Mouse (Mus musculus): ENCODE results near the gene Tmem52. TPM values are rescaled to one million over a fixed set of nuclear protein-coding genes. Genes with fewer than 3 reads are reported as not detected.
"Not testable (repeated sequence)": the region's sequence is repeated elsewhere in the genome, so short reads cannot be mapped to it uniquely, and the experiment has no call there.

The Tmem52 gene
- polyA plus RNA-seq, 1 experiment from 2014 or later = 0.18 TPM

DNA sequence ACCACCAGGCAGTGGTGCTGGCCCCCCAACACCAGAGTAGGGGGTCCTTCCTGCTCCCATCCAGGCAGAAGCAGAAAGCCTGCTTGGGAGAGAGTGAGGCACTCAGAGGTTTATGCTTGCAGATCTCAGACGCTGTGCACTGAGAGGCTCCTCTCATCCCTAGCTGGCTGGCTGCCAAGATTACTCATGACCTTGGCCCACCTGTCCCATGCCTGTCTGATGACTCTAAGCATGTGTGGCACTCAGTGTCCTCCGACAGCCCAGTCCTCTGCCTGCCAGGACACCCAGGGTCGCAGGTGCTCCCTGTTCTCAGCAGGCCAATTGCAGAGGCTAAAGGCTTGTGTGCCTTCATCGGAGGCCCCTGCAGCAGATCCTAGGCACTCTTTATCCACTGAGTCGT is 4.4 kb downstream of the Tmem52 start:
- WGBS = 58% methylated on average over 5 of the region's 5 CpGs
- Histone ChIP-seq H3K4me3 (no peak overlapping the region), H3K9me3 (replicated peaks) (no peaks in the 10 kb centered on the region), H3K9ac (no peak overlapping the region; the same call in 1 of the 2 replicates), H3K27me3 (peaks cover 8% of the 10 kb centered on the region; the same call in 1 of the 2 replicates), H3K27ac (no peak overlapping the region), H3K4me1 (peaks cover 20% of the 10 kb centered on the region), H3K36me3 (ENCODE audit: poor library complexity, severe bottlenecking) (no peaks in the 10 kb centered on the region), H3K4me2 (no peak overlapping the region)
- ATAC-seq = no peak

DNA sequence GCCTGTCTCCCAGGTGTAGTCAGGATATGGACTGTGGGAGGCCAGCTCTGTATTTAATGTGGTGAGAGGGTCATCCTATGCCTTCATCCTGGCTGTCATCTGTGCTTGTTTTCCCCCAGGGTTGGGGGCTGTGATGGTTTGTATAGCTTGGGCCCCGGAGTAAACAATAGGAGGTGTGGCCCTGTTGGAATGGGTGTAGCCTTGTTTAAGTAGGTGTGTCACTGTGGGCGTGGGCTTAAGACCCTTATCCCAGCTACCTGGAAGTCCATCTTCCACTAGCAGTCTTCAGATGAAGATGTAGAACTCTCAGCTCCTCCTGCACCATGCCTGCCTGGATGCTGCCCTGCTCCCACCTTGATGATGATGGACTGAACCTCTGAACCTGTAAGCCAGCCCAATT is 4.9 kb downstream of the Tmem52 start:
- not testable (repeated sequence) for H3K27me3 ChIP-seq; H3K9ac ChIP-seq; ATAC-seq; H3K9me3 ChIP-seq (replicated peaks); H3K36me3 ChIP-seq (ENCODE audit: poor library complexity, severe bottlenecking); H3K27ac ChIP-seq; H3K4me2 ChIP-seq; H3K4me3 ChIP-seq
- H3K4me1 ChIP-seq = peaks cover 20% of the 10 kb centered on the region
- WGBS = 48% methylated on average over 2 of the region's 2 CpGs

DNA sequence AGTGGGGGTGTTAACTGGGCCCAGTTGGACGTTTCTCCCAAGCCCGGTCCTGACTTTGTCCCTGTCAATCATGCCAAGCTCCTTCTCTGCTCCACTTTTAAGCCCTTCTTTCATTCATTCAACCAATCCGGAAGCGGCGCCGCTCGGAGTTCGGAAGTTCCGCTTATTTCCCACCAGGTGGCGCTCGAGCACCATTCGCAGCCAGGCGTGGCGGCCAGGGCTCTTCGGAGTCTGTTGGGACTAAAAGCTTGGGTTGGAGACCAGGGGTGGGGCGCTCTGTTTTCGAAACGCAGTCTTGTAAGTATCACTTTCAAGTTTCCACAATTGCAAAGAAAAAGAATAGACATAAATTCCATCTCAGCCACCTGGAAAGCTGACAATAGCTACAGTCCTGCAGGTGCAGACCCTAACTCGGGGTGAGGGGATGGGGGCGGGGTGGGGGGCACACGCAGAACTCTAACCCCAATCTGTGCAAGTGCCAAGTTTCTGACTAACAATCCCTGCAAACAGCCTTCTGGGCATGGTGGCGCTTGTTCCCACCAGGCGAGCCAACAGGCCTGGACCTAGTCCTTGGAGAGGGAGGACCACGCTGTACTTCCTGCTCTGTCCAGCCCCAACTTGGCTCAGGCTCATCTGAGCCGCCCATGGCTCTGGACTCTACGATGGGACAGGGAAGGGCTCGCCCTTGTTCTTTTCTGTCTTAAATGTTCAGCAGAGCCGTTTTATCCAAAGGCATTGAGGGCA is 12.6 kb downstream of the Tmem52 start:
- H3K9ac ChIP-seq = no peak overlapping the region; the same call in 1 of the 2 replicates
- peak; percentile 76 for ATAC-seq

DNA sequence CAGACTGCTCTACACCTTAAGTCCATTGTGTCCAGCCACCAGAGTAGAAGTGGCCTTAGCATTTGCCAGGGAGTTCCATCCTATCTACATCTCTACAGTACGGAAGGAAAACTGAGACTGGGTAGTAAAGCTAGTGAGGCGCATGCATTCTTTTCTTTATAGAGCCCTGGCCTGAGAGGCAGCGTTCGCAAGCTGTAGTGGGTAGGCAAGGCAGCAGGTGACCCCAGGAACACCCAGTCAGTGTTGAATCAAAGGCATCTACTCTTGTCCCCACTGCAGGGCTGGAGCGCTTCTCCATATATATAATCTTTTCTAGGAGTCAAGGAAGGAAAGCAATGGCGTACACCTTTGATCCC is 13.2 kb downstream of the Tmem52 start:
- no peak overlapping the region for H3K4me2 ChIP-seq
- WGBS = 88% methylated on average over 6 of the region's 6 CpGs
- H3K9ac ChIP-seq = no peak overlapping the region
- 0 out of 2 replicates have a peak, but pooled peaks cover 4% of the 10 kb centered on the region for H3K27me3 ChIP-seq
- H3K4me3 ChIP-seq = no peak overlapping the region
- H3K9me3 ChIP-seq (replicated peaks) = no peaks in the 10 kb centered on the region
- no peak; the same call in 1 of the 2 replicates for ATAC-seq
- H3K36me3 ChIP-seq (ENCODE audit: poor library complexity, severe bottlenecking) = no peaks in the 10 kb centered on the region
- H3K4me1 ChIP-seq = no peaks in the 10 kb centered on the region
- no peak overlapping the region for H3K27ac ChIP-seq

More for the DNA sequence above, 12.6 kb downstream of the Tmem52 start:
- Histone ChIP-seq H3K9me3 (replicated peaks) (no peaks in the 10 kb centered on the region), H3K27ac (no peak overlapping the region), H3K36me3 (ENCODE audit: poor library complexity, severe bottlenecking) (no peaks in the 10 kb centered on the region), H3K27me3 (0 out of 2 replicates have a peak, but pooled peaks cover 4% of the 10 kb centered on the region), H3K4me1 (no peaks in the 10 kb centered on the region), H3K4me2 (peak overlapping the region; percentile 35), H3K4me3 (no peak overlapping the region)
- WGBS = 26% methylated on average over 28 of the region's 28 CpGs

DNA sequence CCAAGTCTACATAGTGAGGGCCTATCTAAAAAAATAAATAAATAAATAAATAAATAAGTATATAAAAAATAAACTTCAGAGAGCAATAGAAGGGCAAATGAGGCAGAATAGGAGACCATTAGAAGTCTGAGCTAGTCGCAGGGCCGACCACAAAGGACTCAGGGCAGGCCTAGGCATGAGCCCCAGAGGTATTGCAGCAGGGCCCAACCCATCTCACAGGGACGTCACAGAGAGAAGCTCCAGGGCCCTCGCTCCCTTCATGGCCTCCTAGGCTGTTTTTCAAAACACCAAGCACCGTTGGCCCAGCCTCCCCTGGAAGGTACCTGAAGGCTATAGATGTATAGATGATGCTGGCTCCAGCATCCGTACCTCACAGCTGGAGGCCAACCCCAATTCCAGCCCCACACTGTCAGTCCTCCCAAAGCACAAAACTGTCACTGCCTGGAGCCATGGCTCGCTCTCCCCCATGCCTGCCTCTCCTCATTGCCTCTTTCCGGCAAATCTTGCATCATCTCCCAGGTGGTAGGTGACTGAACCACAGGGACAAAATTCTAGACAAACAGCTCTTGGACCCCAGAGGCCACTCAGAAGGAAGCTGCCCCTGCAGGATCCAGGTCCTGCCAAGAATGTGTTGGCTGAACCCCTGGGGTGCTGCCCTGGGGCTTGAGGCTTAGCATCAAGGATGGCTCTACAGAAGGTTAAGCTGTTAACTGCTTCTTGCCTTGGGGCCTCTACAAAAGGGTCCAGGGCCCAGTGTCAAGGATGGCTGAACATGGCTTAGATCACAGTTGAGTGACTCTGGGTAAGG is 14.0 kb downstream of the Tmem52 start:
- ATAC-seq = no peak
- H3K9ac ChIP-seq = no peak overlapping the region

DNA sequence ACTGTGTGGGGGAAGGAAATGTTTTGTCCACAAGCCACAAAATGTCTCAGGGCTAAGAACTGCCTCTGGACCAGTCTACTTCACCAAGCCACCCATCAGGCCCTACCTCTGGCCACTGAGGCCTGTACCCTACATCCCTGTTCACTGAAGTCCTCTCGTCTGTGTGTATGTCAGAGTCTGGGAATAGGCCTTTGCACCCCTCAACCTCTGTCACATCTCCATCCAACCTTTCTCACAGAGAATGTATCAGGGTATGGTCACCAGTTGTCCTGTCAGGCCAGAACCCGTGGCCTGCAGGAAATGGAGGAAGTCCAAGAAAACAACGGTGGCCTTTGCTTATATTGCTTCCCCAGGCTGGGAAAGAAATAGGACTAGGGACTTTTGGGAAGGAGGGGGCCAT is 16.6 kb downstream of the Tmem52 start:
- Histone ChIP-seq H3K27ac (no peak overlapping the region), H3K4me1 (peaks cover 21% of the 10 kb centered on the region), H3K4me2 (no peak overlapping the region), H3K9me3 (replicated peaks) (no peaks in the 10 kb centered on the region), H3K27me3 (0 out of 2 replicates have a peak, but pooled peaks cover 3% of the 10 kb centered on the region), H3K36me3 (ENCODE audit: poor library complexity, severe bottlenecking) (no peaks in the 10 kb centered on the region), H3K4me3 (no peak overlapping the region), H3K9ac (no peak overlapping the region)
- no peak for ATAC-seq
- WGBS = 88% methylated on average over 3 of the region's 3 CpGs

More for the DNA sequence above, 14.0 kb downstream of the Tmem52 start:
- 56% methylated on average over 8 of the region's 8 CpGs for WGBS
- Histone ChIP-seq H3K4me3 (no peak overlapping the region), H3K27ac (no peak overlapping the region), H3K27me3 (0 out of 2 replicates have a peak, but pooled peaks cover 4% of the 10 kb centered on the region), H3K4me2 (no peak overlapping the region), H3K9me3 (replicated peaks) (no peaks in the 10 kb centered on the region), H3K4me1 (peaks cover 7% of the 10 kb centered on the region), H3K36me3 (ENCODE audit: poor library complexity, severe bottlenecking) (no peaks in the 10 kb centered on the region)

DNA sequence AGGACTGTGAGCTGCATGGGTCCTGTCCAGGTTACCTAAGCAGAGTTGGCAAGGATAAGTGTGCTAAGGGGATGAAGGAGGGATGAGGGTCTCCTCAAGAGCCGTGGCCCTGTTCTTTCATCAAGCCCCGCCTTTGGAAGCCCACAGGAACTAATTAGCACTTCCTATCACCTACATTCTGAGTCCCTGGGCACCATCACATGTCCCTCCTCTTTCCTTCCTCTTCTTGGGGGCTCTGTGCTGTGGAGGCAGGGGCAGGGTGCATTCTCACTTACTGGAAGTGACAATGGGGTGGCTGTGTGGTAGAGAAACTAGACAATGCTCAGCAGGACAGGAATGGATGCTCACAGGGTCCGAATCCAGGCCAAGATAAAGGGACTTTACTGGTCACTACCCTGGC is 18.8 kb downstream of the Tmem52 start:
- peaks cover 23% of the 10 kb centered on the region for H3K4me1 ChIP-seq
- H3K4me2 ChIP-seq = no peak overlapping the region
- H3K4me3 ChIP-seq = no peak overlapping the region
- 29% methylated on average over 3 of the region's 3 CpGs for WGBS
- no peak for ATAC-seq
- H3K27me3 ChIP-seq = no peaks in the 10 kb centered on the region
- no peaks in the 10 kb centered on the region for H3K9me3 ChIP-seq (replicated peaks)
- H3K9ac ChIP-seq = no peak overlapping the region
- peak overlapping the region; percentile 54; the same call in 1 of the 2 replicates for H3K27ac ChIP-seq
- H3K36me3 ChIP-seq (ENCODE audit: poor library complexity, severe bottlenecking) = no peaks in the 10 kb centered on the region

DNA sequence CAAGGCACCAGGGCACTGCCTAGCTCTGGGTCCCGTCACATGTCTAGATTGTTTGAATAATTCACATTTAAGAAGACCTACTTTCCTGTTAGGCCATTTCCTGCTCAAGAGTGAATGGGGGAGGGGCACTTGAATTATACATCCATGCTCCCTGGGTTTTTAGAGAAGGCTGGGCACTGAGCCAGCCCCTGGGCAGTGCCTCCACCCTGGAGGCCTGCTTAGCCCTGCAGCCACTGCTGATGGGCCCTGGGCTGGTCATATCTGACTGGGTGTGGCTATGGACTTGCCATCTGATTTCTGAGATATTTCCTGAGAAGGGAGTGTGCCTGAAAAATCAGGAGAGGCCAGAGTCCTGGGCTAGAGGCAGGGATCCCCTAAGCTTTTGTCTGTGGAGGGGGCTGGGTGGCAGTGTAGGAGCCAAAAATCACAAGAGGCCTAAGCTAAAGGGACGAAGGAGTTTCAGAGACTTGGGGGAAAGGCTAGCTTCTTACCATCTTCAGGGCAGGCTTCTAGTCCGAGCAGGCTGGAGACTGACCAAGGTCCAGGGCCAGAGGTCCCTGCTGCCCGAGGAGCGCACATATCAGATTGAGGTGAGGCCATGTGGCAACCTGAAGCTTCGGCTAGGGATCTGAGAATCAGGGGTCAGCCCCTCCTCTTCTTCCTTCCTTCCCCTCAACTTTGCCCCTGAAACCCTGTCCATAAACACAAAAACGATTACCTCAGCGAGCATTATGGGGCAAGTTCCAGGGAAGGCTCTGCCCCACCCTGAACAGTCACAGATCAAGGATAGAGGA is 19.5 kb downstream of the Tmem52 start:
- Histone ChIP-seq H3K4me3 (no peak overlapping the region), H3K9me3 (replicated peaks) (no peaks in the 10 kb centered on the region), H3K27me3 (no peaks in the 10 kb centered on the region), H3K36me3 (ENCODE audit: poor library complexity, severe bottlenecking) (no peaks in the 10 kb centered on the region), H3K27ac (peak overlapping the region; percentile 54), H3K9ac (peak overlapping the region; percentile 6; the same call in 1 of the 2 replicates), H3K4me2 (no peak overlapping the region), H3K4me1 (peaks cover 30% of the 10 kb centered on the region)
- ATAC-seq = no peak
- 78% methylated on average over 8 of the region's 8 CpGs for WGBS

DNA sequence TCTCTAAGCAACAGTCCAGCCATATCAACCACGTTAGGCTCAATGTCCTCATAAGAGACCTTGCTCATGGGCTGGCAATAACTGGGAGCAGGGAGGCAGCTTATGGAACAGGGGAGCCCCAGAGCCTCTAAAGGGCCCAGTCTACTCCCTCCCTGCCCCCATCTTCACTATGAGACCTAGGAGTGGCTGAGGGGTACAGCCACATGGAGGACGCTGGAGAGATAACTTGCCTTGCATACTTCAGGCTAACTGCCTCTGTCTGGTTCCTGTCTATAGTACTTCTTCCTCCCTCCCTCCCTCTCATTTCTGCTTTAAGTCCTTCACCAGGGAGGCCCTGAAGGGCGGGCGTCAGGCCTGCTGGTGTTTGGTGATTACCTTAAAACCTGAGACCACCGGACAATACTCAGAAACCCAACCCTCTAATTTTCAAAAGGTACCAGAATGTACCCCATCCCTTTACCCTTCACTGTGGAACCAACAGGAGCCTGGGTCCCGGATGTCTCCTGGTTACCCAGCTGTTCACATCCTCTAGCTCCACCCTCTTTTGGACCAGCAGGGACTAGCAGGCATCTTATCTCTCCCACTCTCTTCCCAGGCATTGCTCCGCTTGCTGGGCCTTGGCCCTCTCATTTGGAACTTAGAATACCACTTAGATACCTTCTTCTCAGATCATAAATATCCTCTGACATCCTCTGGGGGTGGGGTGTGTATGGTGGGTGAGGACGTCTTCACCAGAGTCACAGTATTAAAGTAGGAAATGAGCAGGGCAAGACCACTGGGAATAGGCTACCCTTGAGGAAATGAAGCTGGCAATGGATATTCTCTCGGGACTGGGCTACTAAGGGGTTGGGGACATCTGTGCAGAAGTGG is 20.4 kb downstream of the Tmem52 start:
- Histone ChIP-seq H3K4me1 (peaks cover 39% of the 10 kb centered on the region), H3K4me2 (no peak overlapping the region), H3K4me3 (no peak overlapping the region), H3K27me3 (no peaks in the 10 kb centered on the region), H3K9me3 (replicated peaks) (no peaks in the 10 kb centered on the region), H3K9ac (no peak overlapping the region), H3K36me3 (ENCODE audit: poor library complexity, severe bottlenecking) (no peaks in the 10 kb centered on the region), H3K27ac (no peak overlapping the region)
- ATAC-seq = no peak
- 89% methylated on average over 9 of the region's 9 CpGs for WGBS

DNA sequence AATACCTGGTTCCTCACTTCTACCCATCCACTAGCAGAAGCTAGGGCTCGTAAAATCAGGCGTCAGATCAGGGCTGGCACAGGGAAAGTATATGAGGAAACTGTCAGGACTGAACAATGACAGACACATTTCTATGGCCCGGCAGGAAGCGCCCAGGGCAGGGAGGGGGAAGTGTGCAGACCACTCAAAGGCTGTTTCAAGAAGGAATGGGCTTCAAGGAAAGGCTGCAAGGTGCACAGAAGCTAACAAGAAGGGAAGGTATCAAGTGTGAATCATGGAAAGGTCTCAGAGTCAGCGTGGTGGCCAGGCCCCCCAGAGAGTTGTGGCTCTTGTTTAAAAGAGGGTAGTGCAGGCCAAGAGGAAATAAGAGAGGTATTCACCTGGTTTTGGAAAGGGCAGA is 21.5 kb downstream of the Tmem52 start:
- ATAC-seq = no peak
- Histone ChIP-seq H3K27ac (no peak overlapping the region), H3K4me1 (peaks cover 50% of the 10 kb centered on the region)

DNA sequence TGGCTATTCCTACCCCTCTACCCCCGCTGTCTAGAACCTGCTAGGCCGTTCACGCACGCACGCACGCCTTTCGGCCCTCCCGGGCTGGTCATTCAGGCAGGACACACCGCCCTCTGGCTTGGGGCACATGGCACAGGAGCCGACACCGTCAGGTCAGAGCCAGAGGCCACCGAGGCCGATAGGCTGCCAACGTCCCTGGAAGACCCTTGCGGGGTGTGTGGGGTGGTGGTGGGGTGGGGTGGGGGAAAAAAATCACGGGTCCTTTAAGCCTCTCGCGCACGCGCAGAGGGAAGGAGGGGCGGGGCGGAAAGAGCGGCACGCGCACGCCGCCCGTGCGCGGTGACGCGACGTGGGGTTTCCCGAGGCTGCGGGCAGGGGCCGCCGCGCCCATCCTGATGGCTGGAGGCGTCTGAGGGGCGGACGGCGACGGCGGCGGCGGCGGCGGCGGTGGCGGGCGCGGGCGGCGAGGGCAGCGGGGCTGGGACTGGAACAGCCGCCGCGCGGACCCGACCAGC is 22.1 kb downstream of the Tmem52 start, which contains the start of gene Gnb1:
Gnb1 (plus strand) TSS at position 372 of the 515 bp plus-strand sequence.
- peak within 1 kb of the TSS; percentile 94 for H3K27ac ChIP-seq
- H3K4me1 ChIP-seq = peaks cover 51% of the 10 kb centered on the region
- ATAC-seq = peak; percentile 85
- WGBS = under 1% methylated on average over 26 of the region's 60 CpGs
- H3K27me3 ChIP-seq = no peaks in the 10 kb centered on the region
- H3K9ac ChIP-seq = peak within 1 kb of the TSS; percentile 100
- no peaks in the 10 kb centered on the region for H3K9me3 ChIP-seq (replicated peaks)
- H3K36me3 ChIP-seq (ENCODE audit: poor library complexity, severe bottlenecking) = no peaks in the 10 kb centered on the region
- peak within 1 kb of the TSS; percentile 100 for H3K4me3 ChIP-seq
- H3K4me2 ChIP-seq = peak within 1 kb of the TSS; percentile 79

More for the DNA sequence above, 21.5 kb downstream of the Tmem52 start:
- Histone ChIP-seq H3K27me3 (no peaks in the 10 kb centered on the region), H3K4me2 (peak overlapping the region; percentile 79), H3K36me3 (ENCODE audit: poor library complexity, severe bottlenecking) (no peaks in the 10 kb centered on the region), H3K9me3 (replicated peaks) (no peaks in the 10 kb centered on the region), H3K9ac (peak overlapping the region; percentile 100), H3K4me3 (peak overlapping the region; percentile 100)
- WGBS = 19% methylated on average over 5 of the region's 5 CpGs

All from forebrain, embryonic 13.5 days (tissue).